Mouse (Mus musculus): Measurements from ENCODE around the gene Chrm5.

DNA sequence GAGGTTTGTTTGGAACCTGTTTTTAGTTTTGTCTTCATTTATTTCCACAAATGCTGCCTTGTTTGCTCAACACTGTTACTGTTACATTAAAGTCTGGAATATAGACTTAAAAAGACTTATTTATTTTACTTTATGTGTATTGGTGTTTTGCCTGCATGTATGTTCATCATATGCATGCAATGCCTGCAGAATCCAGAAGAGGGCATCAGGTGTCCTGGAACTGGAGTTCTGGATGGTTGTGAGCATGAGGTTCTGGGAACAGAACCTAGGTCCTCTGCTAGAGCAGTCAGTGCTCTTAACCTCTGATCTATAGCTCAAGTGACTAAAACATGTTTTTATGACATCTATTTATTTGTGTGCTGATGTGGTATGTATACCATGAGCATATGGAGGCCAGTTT lies 38.0 kb upstream of the Chrm5 start:
- no peak for TF ChIP-seq POLR2A (IDR thresholded peaks at IDR 0.05; ENCODE audit: control insufficient read depth in 1 of 2, insufficient read depth in 1 of 2, low read depth in 1 of 2, low read length in 2 of 2, poor library complexity in 1 of 2)
- TF ChIP-seq CTCF (IDR thresholded peaks at IDR 0.05 in 2 of 3, conservative IDR thresholded peaks at IDR 0.05 in 1 of 3; ENCODE audit: control insufficient read depth in 1 of 3, insufficient read depth in 1 of 3, low read depth in 2 of 3, low read length in 3 of 3, poor library complexity in 1 of 3, severe bottlenecking in 1 of 3): peak; percentile 18 to 40 (median 35); a peak in 4 of 6 replicates
